In genomic region chr3:95232771-95233170, GRCm38 (mm10) we compare ENCODE assay signal across 12 mouse cellular contexts. TPM values are rescaled to one million over a fixed set of nuclear protein-coding genes. Genes with fewer than 3 reads are reported as not detected.
DNase-seq lines count a peak whose midpoint lies in the region; ATAC-seq and TF ChIP-seq lines count a peak whose summit lies in the region.
"Had no signal": no experiment of that assay in that cellular context is flagged by ENCODE, and none has a peak within 500 bp of the region (broad histone marks: within the 10 kb centered on the region; RNA-seq: fewer than 3 reads in every experiment).

No protein-coding gene starts in this region.

- peaks cover 40% of the 10 kb centered on the region for H3K36me3 ChIP-seq in intestine, embryonic 15.5 days
- H3K36me3 ChIP-seq in myocyte (ENCODE audit: control insufficient read depth, insufficient read depth) = peaks cover 43% of the 10 kb centered on the region

- TF ChIP-seq CTCF in lung, adult 2 months (IDR thresholded peaks at IDR 0.05; ENCODE audit: insufficient read depth, low read length) = no peak

- no peaks in the 10 kb centered on the region for H3K27me3 ChIP-seq in intestine, embryonic 15.5 days (replicated peaks)
- H3K27me3 ChIP-seq in myocyte (ENCODE audit: control insufficient read depth, insufficient read depth, insufficient read length) = no peaks in the 10 kb centered on the region
- H3K27me3 ChIP-seq: megakaryocyte, embryonic 14.5 days; neural tube, embryonic 15.5 days had no signal

- no peak for TF ChIP-seq POLR2A in lung, adult 2 months (IDR thresholded peaks at IDR 0.05; ENCODE audit: borderline replicate concordance, extremely low read depth, low read depth, low read length)
- TF ChIP-seq POLR2A in myocyte (IDR thresholded peaks at IDR 0.05; ENCODE audit: insufficient read length, low read depth) = no peak

- no peak for ATAC-seq in intestine, embryonic 15.5 days
- no peak for ATAC-seq in erythroblast, adult 5-6 weeks (replicated peaks; ENCODE audit: low FRiP score, poor library complexity, severe bottlenecking)

- no peak overlapping the region for H3K9ac ChIP-seq in intestine, embryonic 15.5 days
- H3K9ac ChIP-seq: neural tube, embryonic 15.5 days had no signal

- H3K27ac ChIP-seq in intestine, embryonic 15.5 days = 0 out of 2 replicates have a peak overlapping the region, but pooled peaks have one; percentile 24
- H3K27ac ChIP-seq: neural tube, embryonic 15.5 days had no signal

- H3K4me3 ChIP-seq in lung, adult 2 months (replicated peaks; ENCODE audit: extremely low read depth, low read depth, low read length) = no peak overlapping the region
- no peak overlapping the region for H3K4me3 ChIP-seq in intestine, embryonic 15.5 days (replicated peaks)
- H3K4me3 ChIP-seq in myocyte = no peak overlapping the region
- H3K4me3 ChIP-seq: neural tube, embryonic 15.5 days had no signal

- no peak overlapping the region for H3K4me2 ChIP-seq in intestine, embryonic 15.5 days (replicated peaks)
- H3K4me2 ChIP-seq in myocyte (ENCODE audit: low read depth) = peak overlapping the region; percentile 54

- no peak overlapping the region for H3ac ChIP-seq in myocyte (ENCODE audit: control insufficient read depth, insufficient read length)

- 59% methylated on average over 7 of the region's 7 CpGs for WGBS in lung, adult 2 months
- WGBS in intestine, embryonic 15.5 days = 63% methylated on average over 7 of the region's 7 CpGs

- H3K9me3 ChIP-seq in intestine, embryonic 15.5 days = no peaks in the 10 kb centered on the region
- H3K9me3 ChIP-seq: megakaryocyte, embryonic 14.5 days; neural tube, embryonic 15.5 days had no signal

- peaks cover 53% of the 10 kb centered on the region for H3K79me2 ChIP-seq in myocyte (ENCODE audit: control insufficient read depth, insufficient read depth)

- H3K4me1 ChIP-seq in lung, adult 2 months (ENCODE audit: control insufficient read depth, insufficient read depth, low read length) = peaks cover 14% of the 10 kb centered on the region
- peaks cover 14% of the 10 kb centered on the region for H3K4me1 ChIP-seq in intestine, embryonic 15.5 days (replicated peaks)

- DNase-seq in lung, adult 2 months = peak; percentile 38
- DNase-seq in lung, postnatal 4 days = no peak
- DNase-seq in NIH3T3 (ENCODE audit: low read depth) = peak; percentile 86
- DNase-seq in cerebellum, adult 9-11 months = no peak
- no peak for DNase-seq in right cerebral cortex, postnatal 10 days (ENCODE audit: low spot score in 2 of 2)
- DNase-seq: thymus, postnatal 14 days had no signal

TF ChIP-seq in myocyte, 11 proteins besides CTCF, POLR2A, EP300 and RAD21:
- TF ChIP-seq MYOG (IDR thresholded peaks at IDR 0.05; ENCODE audit: control insufficient read depth in 1 of 3, insufficient read depth in 1 of 3, insufficient read length in 2 of 3, low read depth in 2 of 3) = no peak
- TF ChIP-seq MYOD1 (IDR thresholded peaks at IDR 0.05; ENCODE audit: control insufficient read depth in 1 of 3, insufficient read length in 2 of 3, low read depth in 2 of 3) = no peak
TF ChIP-seq in myocyte: peak in this region for 0.

RNA-seq across cellular contexts. Expression of gene Mllt11, which starts 0.8 kb away (rescaled TPM):
- 6.5 and 12.3 TPM in 2 replicates for polyA plus RNA-seq in lung, adult 2 months (2012; rRNA removed)
- polyA plus RNA-seq in intestine, embryonic 15.5 days (2015; fragmentation: Nextera tagmentation; extraction: Ambion mirVana) = 19.0 and 20.2 TPM in 2 replicates
- 51.9 TPM for polyA plus RNA-seq in myocyte (2012; fragmentation: generic; extraction: Trizol)
- total RNA-seq in erythroblast, adult 5-6 weeks (2015; ENCODE audit: low replicate concordance) = 3.1 TPM in 1 of 2 replicates, not detected in the other
- 0.14 TPM in 1 of 2 replicates, not detected in the other for total RNA-seq in erythroblast, adult 5-6 weeks (2017; ENCODE audit: low replicate concordance)

RNA-seq across cellular contexts. Expression of gene Cdc42se1, which starts 4.2 kb away (rescaled TPM):
- polyA plus RNA-seq in lung, adult 2 months (2012; rRNA removed) = 54.0 and 71.7 TPM in 2 replicates
- 70.2 and 74.3 TPM in 2 replicates for polyA plus RNA-seq in intestine, embryonic 15.5 days (2015; fragmentation: Nextera tagmentation; extraction: Ambion mirVana)
- polyA plus RNA-seq in myocyte (2012; fragmentation: generic; extraction: Trizol) = 61.5 TPM
- 35.9 and 53.4 TPM in 2 replicates for total RNA-seq in erythroblast, adult 5-6 weeks (2015; ENCODE audit: low replicate concordance)
- total RNA-seq in erythroblast, adult 5-6 weeks (2017; ENCODE audit: low replicate concordance) = 12.8 and 21.5 TPM in 2 replicates

RNA-seq across cellular contexts. Expression of gene Gm128, which starts 8.6 kb away (rescaled TPM):
- 0.98 and 1.1 TPM in 2 replicates for polyA plus RNA-seq in lung, adult 2 months (2012; rRNA removed)
- polyA plus RNA-seq in intestine, embryonic 15.5 days (2015; fragmentation: Nextera tagmentation; extraction: Ambion mirVana) = 0.16 and 0.20 TPM in 2 replicates
- polyA plus RNA-seq in myocyte (2012; fragmentation: generic; extraction: Trizol) = 0.04 TPM
- not detected in 2 replicates for total RNA-seq in erythroblast, adult 5-6 weeks (2015; ENCODE audit: low replicate concordance)
- not detected in 2 replicates for total RNA-seq in erythroblast, adult 5-6 weeks (2017; ENCODE audit: low replicate concordance)
- total RNA-seq: layer of hippocampus, postnatal 14 days had no signal

RNA-seq across cellular contexts. Expression of gene Gabpb2, which starts 15.1 kb away (rescaled TPM):
- 9.7 and 17.3 TPM in 2 replicates for polyA plus RNA-seq in lung, adult 2 months (2012; rRNA removed)
- polyA plus RNA-seq in intestine, embryonic 15.5 days (2015; fragmentation: Nextera tagmentation; extraction: Ambion mirVana) = 8.0 and 8.5 TPM in 2 replicates
- polyA plus RNA-seq in myocyte (2012; fragmentation: generic; extraction: Trizol) = 3.3 TPM
- total RNA-seq in erythroblast, adult 5-6 weeks (2015; ENCODE audit: low replicate concordance) = 12.5 and 16.1 TPM in 2 replicates
- total RNA-seq in erythroblast, adult 5-6 weeks (2017; ENCODE audit: low replicate concordance) = 38.1 and 40.8 TPM in 2 replicates

RNA-seq across cellular contexts. Expression of gene Bnipl, which starts 18.2 kb away (rescaled TPM):
- 4.2 and 13.3 TPM in 2 replicates for polyA plus RNA-seq in lung, adult 2 months (2012; rRNA removed)
- 0.36 and 0.56 TPM in 2 replicates for polyA plus RNA-seq in intestine, embryonic 15.5 days (2015; fragmentation: Nextera tagmentation; extraction: Ambion mirVana)
- 0.31 TPM for polyA plus RNA-seq in myocyte (2012; fragmentation: generic; extraction: Trizol)
- total RNA-seq in erythroblast, adult 5-6 weeks (2015; ENCODE audit: low replicate concordance) = not detected in 2 replicates
- total RNA-seq in erythroblast, adult 5-6 weeks (2017; ENCODE audit: low replicate concordance) = 0.68 TPM in 1 of 2 replicates, not detected in the other

Comparison
In these comparisons a context has a peak if more than half of its experiments do, and no peak if none do; other contexts are left out.
1. DNase-seq: peak in lung, adult 2 months (single experiment) and NIH3T3 (single experiment); none in lung, postnatal 4 days (0 of 2), cerebellum, adult 9-11 months (single experiment) and right cerebral cortex, postnatal 10 days (0 of 2).